Mouse (Mus musculus) ES-E14 (cell line): ENCODE data around the gene Ppp1ca. TPM values are rescaled to one million over a fixed set of nuclear protein-coding genes. Genes with fewer than 3 reads are reported as not detected.

Experiments
- DNase-seq: peaks from one replicate; pipeline ENCODE4 v3.0.0-alpha.2; 2013; ENCODE audit warnings: low read depth, low spot score
- H3K27ac ChIP-seq: 2 replicates; pipeline ENCODE4 v1.5.1; 2012; ENCODE audit warnings: low read depth, mild to moderate bottlenecking, low read length, moderate library complexity, mixed read lengths; ENCODE audit not compliant: poor library complexity, insufficient read depth, severe bottlenecking
- H3K36me3 ChIP-seq: 2 replicates; pipeline ENCODE4 v1.6.1; 2012; ENCODE audit warnings: mild to moderate bottlenecking, low read length, moderate library complexity, mixed read lengths; ENCODE audit not compliant: control insufficient read depth, poor library complexity, insufficient read depth, severe bottlenecking
- H3K4me1 ChIP-seq, 2 experiments: fragments of 150-350 bp in 1 of 2; sonication (generic) in 1 of 2; 2 replicates each; pipeline ENCODE4 v1.6.1; 2012; ENCODE audit warnings: low read length in 2 of 2, mild to moderate bottlenecking in 1 of 2, mixed read lengths in 1 of 2; ENCODE audit not compliant: control insufficient read depth in 2 of 2, insufficient read depth in 2 of 2, poor library complexity in 1 of 2
- H3K4me3 ChIP-seq, 2 experiments: fragments of 150-350 bp in 1 of 2; sonication (generic) in 1 of 2; 2 replicates each; pipeline ENCODE4 v1.5.1; 2012; ENCODE audit warnings: low read length in 2 of 2, low read depth in 1 of 2, mild to moderate bottlenecking in 1 of 2, mixed read lengths in 1 of 2; ENCODE audit not compliant: insufficient read depth in 1 of 2, poor library complexity in 1 of 2, severe bottlenecking in 1 of 2
- H3K9ac ChIP-seq: 2 replicates; pipeline ENCODE4 v1.6.1; 2012; ENCODE audit warnings: low read depth, mild to moderate bottlenecking, low read length, mixed read lengths; ENCODE audit not compliant: poor library complexity, insufficient read depth, severe bottlenecking
- H3K9me3 ChIP-seq: fragments of 150-350 bp; sonication (generic); 2 replicates; pipeline ENCODE4 v1.6.1; 2012; ENCODE audit warnings: low read depth, mild to moderate bottlenecking, low read length; ENCODE audit not compliant: control insufficient read depth, insufficient read depth
- CHD2 ChIP-seq: IDR thresholded peaks from 2 replicates; pipeline ENCODE4 v1.6.1; 2014; ENCODE audit warnings: mild to moderate bottlenecking, low read depth, low read length, inconsistent platforms
- HCFC1 ChIP-seq: IDR thresholded peaks from 2 replicates; pipeline ENCODE4 v1.6.1; 2012; ENCODE audit warnings: low read length, inconsistent platforms, borderline replicate concordance; ENCODE audit not compliant: insufficient read depth
- MAFK ChIP-seq: IDR thresholded peaks from 2 replicates; pipeline ENCODE4 v1.6.1; 2014; ENCODE audit warnings: mild to moderate bottlenecking, low read depth, low read length, inconsistent platforms; ENCODE audit not compliant: insufficient read depth
- ZC3H11A ChIP-seq: IDR thresholded peaks from 2 replicates; pipeline ENCODE4 v1.6.1; 2012; ENCODE audit warnings: low read depth, mild to moderate bottlenecking, inconsistent platforms, low read length, borderline replicate concordance
- ZNF384 ChIP-seq: IDR thresholded peaks from 2 replicates; pipeline ENCODE4 v1.6.1; 2012; ENCODE audit warnings: low read depth, low read length, inconsistent platforms
- in situ Hi-C, 2 experiments: fragments of 600-800 bp; cut with MboI; formaldehyde crosslinking; loops; one replicate each; pipeline ENCODE4 v1.15.1; 2025; ENCODE audit warnings: low sequenced_read_pairs in 2 of 2, inconsistent platforms in 1 of 2; ENCODE audit not compliant: unreplicated experiment in 2 of 2
- total RNA-seq: library from RNA; depleted of rRNA; stranded (reverse); fragments of 300-350 nt; gene quantifications from 2 replicates; pipeline ENCODE4 v1.2.3, GENCODE M21; 2012

The Ppp1ca gene
- total RNA-seq, 1 experiment, result 426 TPM

DNA sequence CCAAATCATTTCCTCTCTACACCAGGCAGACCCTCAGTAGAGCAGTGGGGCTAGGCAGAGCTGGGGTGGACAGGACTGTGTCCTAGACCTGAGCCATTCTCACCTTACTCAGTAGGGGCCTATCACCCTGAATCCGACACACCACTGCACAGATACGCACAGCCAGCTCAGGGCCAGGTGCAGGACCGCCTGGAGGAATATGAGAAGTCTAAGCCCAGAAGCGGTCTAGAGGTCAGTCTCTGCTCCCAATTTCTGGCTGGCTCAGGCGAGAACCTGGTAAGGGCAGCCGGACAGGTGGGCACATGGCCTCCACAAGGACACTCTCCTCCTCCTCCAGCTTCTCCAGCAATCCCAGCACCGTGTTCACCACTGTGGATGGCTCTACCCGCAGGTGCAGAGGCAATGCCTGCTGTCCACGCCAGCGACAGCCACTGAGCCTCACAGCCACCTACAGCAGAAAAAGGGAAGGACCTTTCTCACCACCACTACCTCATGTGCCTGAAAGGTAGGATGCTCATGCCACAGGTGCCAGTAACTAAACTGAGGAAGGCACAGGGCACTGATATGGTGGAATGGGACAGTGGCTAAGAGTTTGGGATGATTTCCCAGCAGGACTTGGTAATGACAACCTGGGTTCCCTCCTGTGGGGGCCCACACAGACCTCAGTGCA lies 21.0 kb upstream of the Ppp1ca start:
- TF ChIP-seq ZNF384 (no peak), HCFC1 (no peak), CHD2 (no peak)
- in situ Hi-C loops, result no loop called here
- Histone ChIP-seq H3K27ac (no peak overlapping the region), H3K9ac (no peak overlapping the region), H3K4me3 (no peak overlapping the region), H3K9me3 (no peaks in the 10 kb centered on the region), H3K4me1 (peaks cover 0 to 30% of the 10 kb centered on the region in 2 experiments; a peak in 2 of 4 replicates), H3K36me3 (no peaks in the 10 kb centered on the region)
- DNase-seq, result no peak

DNA sequence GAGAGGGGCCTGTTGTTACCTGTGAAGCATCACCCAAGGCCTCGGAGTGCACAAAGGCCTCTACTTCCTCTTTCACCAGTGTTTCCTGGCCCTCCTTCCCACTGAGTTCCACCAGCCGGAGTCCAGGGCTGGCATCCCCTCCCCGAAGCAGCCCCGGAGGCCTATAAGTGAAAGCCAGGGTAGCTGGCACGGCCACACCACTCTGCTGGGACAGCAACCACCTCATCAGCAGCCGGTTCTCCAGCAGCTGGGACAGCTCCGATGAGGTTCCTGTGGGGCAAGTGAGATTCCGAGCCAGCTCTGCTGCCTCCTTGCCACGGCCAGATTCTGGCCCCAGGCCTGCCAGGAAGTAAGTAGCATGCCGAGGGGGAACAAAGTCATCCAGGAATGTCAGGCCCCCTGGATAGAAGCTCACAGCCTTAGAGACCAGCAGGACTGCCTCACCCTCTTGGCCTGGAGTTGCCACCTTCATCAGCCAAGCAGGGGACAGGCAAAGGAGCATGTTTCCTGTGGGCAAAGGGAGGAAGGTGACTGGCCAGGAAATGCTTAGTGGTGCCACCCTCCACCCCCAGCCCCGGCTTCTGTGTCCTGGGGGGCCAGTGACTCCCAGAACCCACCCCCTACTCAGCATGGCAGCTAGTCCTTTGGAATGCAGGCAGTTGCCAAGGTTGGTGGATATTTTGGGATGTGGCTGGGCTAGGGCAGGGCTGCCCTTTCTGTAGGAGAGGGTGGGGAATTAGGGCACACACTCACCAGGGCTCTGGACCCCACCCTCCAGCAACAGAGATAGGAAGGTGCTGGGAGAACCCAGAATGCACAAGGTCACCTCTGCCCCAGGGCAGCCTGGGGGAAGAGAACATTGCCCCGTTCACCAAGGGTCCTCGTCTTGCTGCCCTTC lies 20.2 kb upstream of the Ppp1ca start:
- TF ChIP-seq ZNF384, result no peak
- no peak for TF ChIP-seq ZC3H11A
- no peak for TF ChIP-seq MAFK
- no peak for TF ChIP-seq HCFC1
- Histone ChIP-seq H3K9ac (no peak overlapping the region), H3K36me3 (no peaks in the 10 kb centered on the region), H3K4me1 (peaks cover 0 to 30% of the 10 kb centered on the region in 2 experiments; a peak in 2 of 4 replicates), H3K27ac (no peak overlapping the region), H3K4me3 (no peak overlapping the region), H3K9me3 (no peaks in the 10 kb centered on the region)
- in situ Hi-C loops, result no loop called here
- DNase-seq, result no peak

- H3K27ac ChIP-seq, result no peak overlapping the region
- no peaks in the 10 kb centered on the region for H3K9me3 ChIP-seq
- H3K9ac ChIP-seq, result peak overlapping the region; percentile 52
- no peak overlapping the region for H3K4me3 ChIP-seq
- H3K4me1 ChIP-seq, result peaks cover 0 to 30% of the 10 kb centered on the region in 2 experiments; a peak in 2 of 4 replicates
- no peaks in the 10 kb centered on the region for H3K36me3 ChIP-seq
- TF ChIP-seq ZC3H11A (no peak), HCFC1 (no peak), CHD2 (no peak), MAFK (no peak), ZNF384 (no peak)
- DNase-seq, result no peak
- in situ Hi-C loops, result no loop called here
These were observed 18.9 kb upstream of the Ppp1ca start for GRCm38 (mm10) chr19:4172925-4173324.

DNA sequence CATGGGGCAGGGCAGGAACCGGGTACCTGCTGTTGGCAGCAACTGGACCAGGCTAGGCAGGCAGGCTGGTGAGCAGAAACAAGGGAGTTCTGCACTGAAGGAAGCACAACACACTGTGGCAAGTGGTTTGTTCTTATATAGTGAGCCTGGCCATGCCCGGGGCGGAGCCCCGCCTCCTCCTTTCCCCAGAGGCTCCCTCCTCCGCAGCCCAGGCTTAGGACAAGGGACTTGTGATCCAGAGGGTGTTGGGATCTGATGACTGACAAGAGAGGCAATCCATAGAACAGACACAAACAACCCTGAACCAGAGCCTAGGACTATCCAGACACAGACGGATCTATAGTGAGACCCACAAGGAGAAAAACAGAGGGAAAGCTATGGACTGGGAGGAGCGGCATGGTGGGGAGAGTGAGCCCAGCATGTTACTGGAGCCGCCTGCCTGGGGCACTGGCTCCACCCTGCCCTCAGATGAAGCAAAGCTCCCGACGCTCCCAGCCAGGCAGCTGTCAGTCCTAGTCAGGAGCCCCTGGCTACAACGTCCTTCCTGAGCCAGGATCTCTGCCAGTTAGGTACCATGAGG lies 16.4 kb upstream of the Ppp1ca start, which contains the start of gene Carns1:
TSS of gene Carns1 (minus strand) at position 112 of the 580 bp plus-strand sequence.
- H3K9ac ChIP-seq, result no peak within 1 kb of the TSS
- H3K36me3 ChIP-seq, result no peaks in the 10 kb centered on the region
- no peaks in the 10 kb centered on the region for H3K9me3 ChIP-seq
- in situ Hi-C loops, result no loop called here
- DNase-seq, result no peak
- TF ChIP-seq ZNF384 (no peak), MAFK (no peak), HCFC1 (no peak), CHD2 (no peak), ZC3H11A (no peak)
- peaks cover 0 to 30% of the 10 kb centered on the region in 2 experiments; a peak in 2 of 4 replicates for H3K4me1 ChIP-seq
- 0 out of 4 replicates have a peak within 1 kb of the TSS, but pooled peaks of 1 of the 2 experiments have one; percentile 21 for H3K4me3 ChIP-seq
- no peak within 1 kb of the TSS for H3K27ac ChIP-seq
